Mouse (Mus musculus): ENCODE measurements around the gene 4933417A18Rik. TPM values are rescaled to one million over a fixed set of nuclear protein-coding genes. Genes with fewer than 3 reads are reported as not detected.
"Not testable (repeated sequence)": the region's sequence is repeated elsewhere in the genome, so short reads cannot be mapped to it uniquely, and the experiment has no call there.

The 4933417A18Rik gene
- polyA plus RNA-seq, 1 experiment from 2014 or later: not detected

DNA sequence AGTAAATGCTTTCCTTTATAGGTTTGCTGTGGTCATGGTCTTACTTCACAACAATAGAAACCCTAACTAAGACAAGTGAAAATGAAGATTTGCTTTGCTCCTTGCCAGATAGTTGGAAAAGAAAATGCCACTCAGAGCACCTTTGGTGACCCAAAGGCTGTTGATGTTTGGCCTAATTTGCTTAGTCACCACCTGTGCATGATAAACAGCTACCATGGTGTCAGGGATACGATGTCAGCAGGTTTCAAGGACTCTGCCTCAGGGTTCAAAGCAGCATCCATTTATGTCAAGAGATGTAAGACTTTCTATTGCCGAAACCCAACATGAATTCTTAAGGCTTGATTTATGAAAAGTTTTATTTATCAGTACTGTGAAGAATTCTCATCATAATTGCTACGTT lies 53.2 kb downstream of the 4933417A18Rik start:
- H3K4me1 ChIP-seq (replicated peaks): no peaks in the 10 kb centered on the region
- no peaks in the 10 kb centered on the region for H3K27me3 ChIP-seq
- H3K9me3 ChIP-seq (replicated peaks): no peaks in the 10 kb centered on the region
- H3K27ac ChIP-seq: no peak overlapping the region
- H3K36me3 ChIP-seq: peaks cover 54% of the 10 kb centered on the region
- 85% methylated on average over 3 of the region's 3 CpGs for WGBS
- no peak for ATAC-seq (replicated peaks; ENCODE audit: insufficient number of reproducible peaks, insufficient read depth, low FRiP score, low read depth)
- no peak overlapping the region for H3K4me2 ChIP-seq
- no peak overlapping the region for H3K4me3 ChIP-seq
- no peak overlapping the region for H3K9ac ChIP-seq

DNA sequence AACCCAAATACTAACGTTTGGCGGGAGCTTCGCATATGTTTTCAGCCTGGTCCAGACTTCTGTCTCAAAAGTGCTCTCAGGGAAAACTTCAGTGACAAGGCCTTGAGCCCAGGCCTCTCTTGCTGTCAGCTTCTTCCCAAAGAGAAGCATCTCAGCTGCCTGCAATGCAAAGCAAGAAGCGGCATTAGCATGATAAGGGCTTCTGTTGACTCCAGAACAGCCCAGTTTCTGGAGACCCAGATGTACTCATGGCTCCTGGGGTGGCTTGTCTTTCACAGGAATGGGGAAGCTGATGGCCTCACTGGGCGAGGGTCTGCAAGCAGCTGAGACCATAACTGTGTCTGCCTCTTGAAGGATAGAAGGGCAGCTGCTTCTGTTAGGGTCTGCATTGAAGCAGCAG lies 54.4 kb downstream of the 4933417A18Rik start:
- H3K9me3 ChIP-seq (replicated peaks); H3K4me1 ChIP-seq (replicated peaks); ATAC-seq (replicated peaks; ENCODE audit: insufficient number of reproducible peaks, insufficient read depth, low FRiP score, low read depth); H3K4me2 ChIP-seq; H3K4me3 ChIP-seq; H3K9ac ChIP-seq; H3K27me3 ChIP-seq; H3K27ac ChIP-seq: not testable (repeated sequence)
- whole genome bisulfite sequencing: 78% methylated on average over 5 of the region's 5 CpGs
- peaks cover 59% of the 10 kb centered on the region for H3K36me3 ChIP-seq

DNA sequence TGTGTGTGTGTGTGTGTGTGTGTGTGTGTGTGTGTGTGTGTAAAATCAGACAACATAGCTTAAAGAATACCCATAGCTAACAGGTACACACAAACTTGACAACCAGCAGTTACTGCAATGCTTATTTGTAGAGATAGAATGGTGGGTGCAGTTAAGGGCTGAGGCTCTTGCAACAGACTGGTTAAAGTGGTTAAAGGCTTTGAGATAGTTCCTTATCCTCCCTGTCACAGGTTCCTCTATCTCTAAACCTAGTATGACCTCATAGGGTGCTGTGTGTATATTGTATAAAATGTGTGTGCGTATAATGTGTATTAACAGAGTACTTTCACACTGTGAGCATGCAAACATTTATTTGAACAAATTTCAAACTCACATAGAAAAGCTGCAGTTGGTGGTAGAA lies 59.3 kb downstream of the 4933417A18Rik start:
- not testable (repeated sequence) for H3K27me3 ChIP-seq; ATAC-seq (replicated peaks; ENCODE audit: insufficient number of reproducible peaks, insufficient read depth, low FRiP score, low read depth); H3K4me1 ChIP-seq (replicated peaks); H3K9ac ChIP-seq; H3K9me3 ChIP-seq (replicated peaks); H3K4me2 ChIP-seq; H3K27ac ChIP-seq; H3K4me3 ChIP-seq
- peaks cover 86% of the 10 kb centered on the region for H3K36me3 ChIP-seq
- WGBS: 97% methylated on average over 1 of the region's 1 CpGs

DNA sequence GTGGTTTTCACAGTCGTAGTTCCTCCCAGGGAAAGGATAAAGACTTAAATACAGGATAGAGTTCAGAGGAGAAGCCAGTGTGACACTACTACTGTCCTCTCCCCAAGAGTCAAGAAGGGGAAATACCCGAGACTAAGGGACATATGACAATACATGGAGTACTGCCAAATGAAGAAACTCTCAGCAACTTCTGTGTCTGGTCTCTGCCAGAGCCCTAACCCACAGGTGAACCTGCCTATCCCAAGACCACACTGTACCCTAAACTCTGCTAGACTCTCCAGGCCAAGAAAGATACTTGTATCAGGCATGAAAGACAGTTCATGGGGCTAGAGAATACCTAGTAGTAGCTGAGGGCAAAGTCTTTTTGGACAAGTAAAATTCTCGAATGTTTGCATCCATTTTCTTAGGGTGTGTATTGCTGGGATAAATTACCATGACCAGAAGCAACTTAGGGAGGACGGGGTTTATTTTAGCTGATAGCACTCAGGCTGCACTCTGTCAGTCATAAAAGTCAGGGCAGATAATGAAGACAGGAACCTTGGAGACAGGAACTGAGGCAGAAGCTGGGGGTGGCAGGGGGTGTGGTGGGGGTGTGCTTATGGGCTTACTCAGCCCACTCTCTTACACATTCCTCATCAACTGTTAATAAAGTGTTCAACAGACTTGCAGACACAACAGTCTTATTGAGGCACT lies 67.5 kb downstream of the 4933417A18Rik start:
- Histone ChIP-seq H3K9me3 (replicated peaks) (no peaks in the 10 kb centered on the region), H3K4me1 (replicated peaks) (peaks cover 16% of the 10 kb centered on the region), H3K27me3 (no peaks in the 10 kb centered on the region), H3K27ac (no peak overlapping the region), H3K9ac (no peak overlapping the region), H3K36me3 (peaks cover 36% of the 10 kb centered on the region), H3K4me3 (no peak overlapping the region), H3K4me2 (no peak overlapping the region)
- WGBS: 62% methylated on average over 4 of the region's 4 CpGs
- no peak for ATAC-seq (replicated peaks; ENCODE audit: insufficient number of reproducible peaks, insufficient read depth, low FRiP score, low read depth)

DNA sequence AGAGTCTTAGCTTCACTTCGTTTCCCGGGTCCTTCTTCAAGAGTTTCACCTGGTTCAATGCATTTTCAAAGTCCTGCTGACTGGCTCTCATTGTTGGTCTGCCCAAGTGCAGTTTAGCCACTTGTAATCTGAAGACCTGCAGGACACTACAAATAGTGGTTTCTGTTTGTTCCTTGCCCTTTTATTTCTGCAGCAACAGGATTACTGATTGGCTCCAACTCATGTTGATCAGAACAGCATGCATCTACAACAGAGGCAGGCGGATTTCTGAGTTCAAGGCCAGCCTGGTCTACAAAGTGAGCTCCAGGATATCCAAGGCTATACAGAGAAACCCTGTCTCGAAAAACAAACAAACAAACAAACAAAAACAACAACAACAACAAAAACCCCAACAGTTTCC lies 68.9 kb downstream of the 4933417A18Rik start:
- no peak for ATAC-seq (replicated peaks; ENCODE audit: insufficient number of reproducible peaks, insufficient read depth, low FRiP score, low read depth)
- Histone ChIP-seq H3K4me3 (peak overlapping the region; percentile 64), H3K36me3 (peaks cover 23% of the 10 kb centered on the region), H3K4me2 (peak overlapping the region; percentile 76), H3K9me3 (replicated peaks) (no peaks in the 10 kb centered on the region), H3K27ac (peak overlapping the region; percentile 90; the same call in 1 of the 2 replicates), H3K27me3 (no peaks in the 10 kb centered on the region), H3K4me1 (replicated peaks) (peaks cover 16% of the 10 kb centered on the region), H3K9ac (peak overlapping the region; percentile 79)
- 77% methylated on average over 4 of the region's 4 CpGs for WGBS

DNA sequence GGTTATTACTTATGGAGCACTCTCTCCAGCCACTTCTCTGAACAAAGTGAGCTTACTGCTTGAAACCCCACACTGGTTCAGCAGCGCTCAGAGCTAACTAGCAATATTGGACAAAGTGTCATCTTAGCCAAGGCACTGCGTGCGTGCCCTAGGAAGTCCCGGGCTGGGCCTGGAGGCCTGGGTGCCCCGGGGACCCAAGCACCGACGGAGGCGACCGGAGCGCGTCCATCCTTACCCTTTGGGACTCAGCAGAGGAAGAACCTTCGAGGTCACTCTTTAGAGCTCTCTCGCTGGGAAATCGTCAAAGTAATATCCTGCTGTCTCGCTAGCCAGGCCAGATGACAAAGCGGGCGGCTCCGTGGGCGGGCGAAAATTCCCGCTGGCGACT lies 69.4 kb downstream of the 4933417A18Rik start:
- H3K4me1 ChIP-seq (replicated peaks): peaks cover 16% of the 10 kb centered on the region
- peaks cover 18% of the 10 kb centered on the region for H3K36me3 ChIP-seq
- peak overlapping the region; percentile 79 for H3K9ac ChIP-seq
- no peaks in the 10 kb centered on the region for H3K27me3 ChIP-seq
- WGBS: under 1% methylated on average over 22 of the region's 22 CpGs
- peak overlapping the region; percentile 76 for H3K4me2 ChIP-seq
- peak overlapping the region; percentile 64 for H3K4me3 ChIP-seq
- peak overlapping the region; percentile 90 for H3K27ac ChIP-seq
- H3K9me3 ChIP-seq (replicated peaks): no peaks in the 10 kb centered on the region
- peak; percentile 54 for ATAC-seq (replicated peaks; ENCODE audit: insufficient number of reproducible peaks, insufficient read depth, low FRiP score, low read depth)

DNA sequence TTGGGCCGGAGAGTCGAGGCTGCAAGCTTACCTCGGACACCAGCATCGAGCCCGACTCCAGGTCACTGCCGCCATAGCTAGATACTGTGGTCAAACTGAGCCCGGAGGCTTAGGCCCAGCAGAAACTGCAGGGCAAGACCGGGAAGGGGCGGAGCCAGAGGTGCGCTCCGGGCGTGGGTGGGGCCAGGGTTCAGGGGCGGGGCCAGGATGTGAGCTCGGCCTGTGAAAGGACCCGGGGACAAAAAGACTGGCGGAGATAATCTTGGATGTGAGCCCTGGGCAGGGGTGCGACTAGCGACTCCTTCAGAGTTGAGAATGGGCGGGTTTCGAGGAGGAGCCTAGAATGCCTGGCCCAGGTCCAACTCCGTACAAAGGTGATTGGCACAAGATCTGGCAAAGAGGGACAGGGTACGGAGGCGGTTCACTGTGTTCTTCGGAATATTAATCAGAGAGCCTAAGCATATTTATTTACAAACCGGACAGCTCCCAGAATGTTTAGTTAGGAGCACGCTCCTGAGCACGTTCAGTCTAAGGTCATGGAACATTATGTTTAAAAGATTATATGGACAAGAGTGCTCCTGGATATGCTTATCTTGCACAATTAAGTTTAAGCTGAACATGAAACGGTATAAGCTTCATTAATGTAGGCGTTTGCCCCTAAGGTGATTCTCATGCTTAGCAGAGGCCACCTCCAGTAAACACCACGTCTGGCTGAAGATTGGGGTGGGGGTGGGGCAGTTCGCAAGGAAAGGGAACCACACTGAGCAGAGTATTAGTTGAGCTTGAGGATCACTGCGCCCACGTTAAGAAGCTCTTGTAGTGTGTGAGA lies 70.0 kb downstream of the 4933417A18Rik start:
- H3K36me3 ChIP-seq: peaks cover 13% of the 10 kb centered on the region
- H3K9me3 ChIP-seq (replicated peaks): no peaks in the 10 kb centered on the region
- 2% methylated on average over 33 of the region's 33 CpGs for WGBS
- peak overlapping the region; percentile 64 for H3K4me3 ChIP-seq
- peak; percentile 98 for ATAC-seq (replicated peaks; ENCODE audit: insufficient number of reproducible peaks, insufficient read depth, low FRiP score, low read depth)
- H3K4me1 ChIP-seq (replicated peaks): peaks cover 16% of the 10 kb centered on the region
- peak overlapping the region; percentile 79 for H3K9ac ChIP-seq
- H3K4me2 ChIP-seq: peak overlapping the region; percentile 76
- H3K27ac ChIP-seq: peak overlapping the region; percentile 90
- H3K27me3 ChIP-seq: no peaks in the 10 kb centered on the region

DNA sequence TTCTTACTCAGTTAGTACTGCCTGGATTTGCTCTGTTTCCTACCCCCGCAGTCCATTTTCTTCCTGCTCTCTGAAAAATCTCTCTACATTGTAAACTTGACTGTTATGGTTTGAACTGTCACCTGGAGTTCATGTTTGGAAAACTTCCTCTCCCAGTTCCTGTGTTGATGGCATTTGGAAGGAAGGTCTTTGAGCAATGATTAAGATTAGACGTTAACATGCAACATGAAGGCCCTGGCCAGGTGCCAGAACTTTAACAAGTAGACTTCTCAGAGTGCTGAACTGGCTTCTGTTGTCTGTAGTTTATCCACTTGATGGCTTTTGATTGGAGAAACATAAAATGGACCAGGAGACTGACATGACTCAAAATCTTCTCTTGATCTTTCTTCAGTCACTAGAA lies 71.7 kb downstream of the 4933417A18Rik start:
- Histone ChIP-seq H3K4me2 (no peak overlapping the region), H3K36me3 (no peaks in the 10 kb centered on the region), H3K9me3 (replicated peaks) (no peaks in the 10 kb centered on the region), H3K4me3 (no peak overlapping the region), H3K9ac (no peak overlapping the region), H3K4me1 (replicated peaks) (peaks cover 16% of the 10 kb centered on the region), H3K27me3 (no peaks in the 10 kb centered on the region), H3K27ac (no peak overlapping the region)
- ATAC-seq (replicated peaks; ENCODE audit: insufficient number of reproducible peaks, insufficient read depth, low FRiP score, low read depth): no peak
- WGBS: 45% methylated on average over 2 of the region's 2 CpGs

Other genes with a start within 250 kb of the 4933417A18Rik start
- gene Fam50b, start 189.6 kb upstream of the 4933417A18Rik start, polyA plus RNA-seq (2015; fragmentation: Nextera tagmentation; extraction: Ambion mirVana): not detected in 2 replicates
- gene Prpf4b, start 49.1 kb upstream of the 4933417A18Rik start, polyA plus RNA-seq (2015; fragmentation: Nextera tagmentation; extraction: Ambion mirVana): 37.7 and 45.8 TPM in 2 replicates
- gene Fam217a, start 99 bp upstream of the 4933417A18Rik start, polyA plus RNA-seq (2015; fragmentation: Nextera tagmentation; extraction: Ambion mirVana): 1.4 and 2.3 TPM in 2 replicates
- 0.30 and 0.75 TPM in 2 replicates for gene Eci3, start 39.4 kb downstream of the 4933417A18Rik start, polyA plus RNA-seq (2015; fragmentation: Nextera tagmentation; extraction: Ambion mirVana)
- 134 and 135 TPM in 2 replicates for gene Eci2, start 102.7 kb downstream of the 4933417A18Rik start, polyA plus RNA-seq (2015; fragmentation: Nextera tagmentation; extraction: Ambion mirVana)